Mouse (Mus musculus): ENCODE measurements around the gene Frs3.
"Not testable (repeated sequence)": the region's sequence is repeated elsewhere in the genome, so short reads cannot be mapped to it uniquely, and the experiment has no call there.

The Frs3 gene

DNA sequence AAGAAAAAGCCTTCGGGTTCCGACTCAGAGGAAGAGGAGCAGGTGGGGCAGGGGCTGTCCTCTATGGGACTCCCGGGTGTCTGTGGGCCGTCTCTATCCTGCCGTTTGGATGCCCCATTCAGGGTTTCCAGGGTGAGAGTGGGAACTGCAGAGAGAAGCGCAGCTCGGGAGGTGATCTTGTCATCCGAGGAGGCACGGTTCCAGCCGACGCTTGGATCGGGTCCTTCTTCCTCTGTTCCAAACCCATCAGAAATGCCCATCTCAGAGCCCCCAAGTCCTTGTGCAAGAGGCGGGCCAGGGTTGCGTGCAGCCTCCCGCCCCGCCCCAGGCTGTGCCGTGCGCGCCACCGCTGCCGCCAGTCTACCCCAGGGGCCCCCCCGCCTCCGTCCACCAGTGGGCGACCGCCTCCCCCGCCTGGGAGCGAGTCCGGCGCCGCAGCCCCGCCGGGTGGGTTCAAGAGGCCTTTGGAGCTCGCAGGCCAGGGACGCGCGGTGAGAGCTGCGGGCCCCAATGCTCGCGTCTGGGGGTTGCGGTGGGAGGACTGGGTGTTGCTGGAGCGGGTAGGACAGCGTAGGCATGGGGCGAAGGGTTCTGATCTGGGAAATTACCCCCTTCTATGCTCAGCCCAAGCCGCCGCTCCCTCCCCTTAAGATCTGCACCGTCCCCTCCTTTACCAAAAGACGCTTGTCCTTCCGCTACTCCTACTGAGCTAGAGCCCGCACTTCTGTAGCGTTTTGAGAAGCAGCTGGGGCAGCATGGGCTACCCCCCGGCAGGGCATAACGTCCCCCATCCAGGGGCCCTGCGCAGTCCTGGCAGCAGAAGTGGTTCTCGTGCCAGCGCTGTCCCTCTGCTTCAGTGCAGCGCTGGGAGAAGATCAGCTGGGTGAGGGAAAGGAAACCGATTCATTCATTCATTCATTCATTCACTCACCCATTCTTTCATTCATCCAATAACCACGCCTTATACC, at the start of gene Frs3:
Gene Frs3, plus strand, starts transcription at position 423 of the 968 bp plus-strand sequence.
- DNase-seq (ENCODE audit: low read depth, low spot score), result peak; percentile 46

DNA sequence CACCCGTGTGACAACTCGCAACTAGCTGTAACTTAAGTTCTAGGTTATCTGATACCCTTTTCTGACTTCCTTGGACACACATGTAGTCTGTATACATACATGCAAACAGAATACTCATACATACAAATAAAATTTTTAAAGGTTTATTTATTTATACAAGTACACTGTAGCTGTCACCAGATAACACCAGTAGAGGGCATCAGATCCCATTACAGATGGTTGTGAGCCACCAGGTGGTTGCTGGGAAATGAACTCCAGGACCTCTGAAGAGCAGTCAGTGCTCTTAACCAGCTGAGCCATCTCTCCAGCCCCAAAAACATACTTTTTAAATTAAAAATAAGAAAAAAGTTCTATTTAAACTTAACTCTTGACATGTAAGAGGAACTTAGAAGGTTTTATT, 45.8 kb upstream of the Frs3 start:
- no peak for DNase-seq (ENCODE audit: low read depth, low spot score)

DNA sequence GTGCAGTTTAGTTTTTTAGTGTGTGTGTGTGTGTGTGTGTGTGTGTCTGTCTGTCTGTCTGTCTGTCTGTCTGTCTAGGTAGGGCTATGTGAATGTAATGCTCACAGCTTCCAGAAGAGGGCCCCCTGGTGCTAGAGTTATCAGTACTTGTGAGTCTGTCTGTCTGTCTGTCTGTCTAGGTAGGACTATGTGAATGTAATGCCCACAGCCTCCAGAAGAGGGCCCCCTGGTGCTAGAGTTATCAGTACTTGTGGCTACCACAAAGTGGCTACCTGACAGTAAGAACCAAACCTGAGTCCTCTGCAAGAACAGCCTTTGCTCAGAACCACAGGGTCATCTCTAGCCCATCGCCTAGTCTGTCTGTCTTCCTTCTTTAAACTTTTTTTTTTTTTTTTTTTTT, 42.1 kb upstream of the Frs3 start:
- DNase-seq (ENCODE audit: low read depth, low spot score), result peak; percentile 38

DNA sequence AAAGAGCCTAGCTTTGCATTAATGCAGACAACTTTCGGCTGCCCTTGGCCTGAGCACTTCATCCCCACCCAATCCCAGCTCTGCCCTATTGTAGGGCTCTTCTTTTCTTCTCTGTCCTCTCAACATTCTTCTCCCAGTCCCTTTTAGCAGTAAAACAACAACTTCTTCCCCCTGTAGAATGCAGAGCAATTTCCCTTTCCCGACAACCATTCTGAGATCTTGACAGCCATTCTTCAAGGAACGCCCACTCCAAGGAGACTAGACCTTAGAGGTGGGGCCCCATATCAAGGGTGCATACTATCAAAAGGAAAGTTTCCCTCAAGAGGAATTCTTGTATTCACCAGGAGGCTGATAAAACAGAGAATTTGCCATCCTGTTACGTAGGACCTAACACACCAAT, 39.9 kb upstream of the Frs3 start:
- DNase-seq (ENCODE audit: low read depth, low spot score), result no peak

GRCm38 (mm10) chr17:47651953-47652352, 36.9 kb upstream of the Frs3 start:
- DNase-seq (ENCODE audit: low read depth, low spot score), result no peak

- not testable (repeated sequence) for DNase-seq (ENCODE audit: low read depth, low spot score)
Measured at GRCm38 (mm10) chr17:47654346-47654745, 34.5 kb upstream of the Frs3 start.

DNA sequence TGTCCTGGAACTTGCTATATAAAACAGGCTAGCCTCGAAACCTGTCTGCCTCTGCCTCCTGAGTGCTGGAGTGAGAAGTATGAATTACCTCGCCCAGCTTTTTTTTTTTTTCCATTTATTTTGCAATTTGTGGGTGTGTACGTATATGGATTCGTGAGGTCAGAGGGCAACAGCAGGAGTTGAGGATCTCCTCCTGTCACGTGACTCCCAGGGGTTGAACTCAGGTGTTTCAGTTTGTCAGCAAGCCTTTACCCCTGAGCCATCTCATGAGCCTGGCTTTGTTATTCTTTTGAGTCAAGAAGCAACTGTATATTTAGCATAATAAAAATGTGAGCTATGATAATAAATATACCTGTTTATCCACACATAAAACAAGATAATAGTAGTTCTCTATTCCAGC, 33.1 kb upstream of the Frs3 start:
- no peak for DNase-seq (ENCODE audit: low read depth, low spot score)

GRCm38 (mm10) chr17:47657901-47658300, 30.9 kb upstream of the Frs3 start:
- DNase-seq (ENCODE audit: low read depth, low spot score), result no peak

DNA sequence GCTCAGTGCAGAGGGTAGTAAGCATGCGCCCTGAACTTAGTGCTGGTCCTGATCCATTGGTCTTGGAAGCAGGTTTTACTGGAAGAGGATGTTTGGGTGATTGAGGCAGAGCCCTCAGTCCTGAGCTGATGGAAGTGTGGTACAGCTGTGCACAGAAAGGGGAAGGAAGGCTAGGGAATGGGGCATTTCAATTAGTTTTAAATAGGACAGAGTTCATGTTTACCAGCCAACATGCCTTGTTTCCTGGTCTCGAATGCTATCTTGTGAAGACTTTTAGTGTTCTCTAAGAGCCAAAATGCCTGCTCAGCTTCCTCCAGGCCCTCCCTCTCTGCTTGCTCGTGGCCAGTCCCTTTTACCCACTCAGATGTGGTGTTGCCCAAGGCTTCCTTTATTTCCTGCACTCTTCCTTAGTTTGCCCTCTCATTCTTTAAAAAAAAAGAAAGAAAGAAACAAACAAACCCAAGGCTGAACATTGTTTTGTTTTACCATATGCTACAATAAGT, 30.0 kb upstream of the Frs3 start:
- DNase-seq (ENCODE audit: low read depth, low spot score), result no peak

DNA sequence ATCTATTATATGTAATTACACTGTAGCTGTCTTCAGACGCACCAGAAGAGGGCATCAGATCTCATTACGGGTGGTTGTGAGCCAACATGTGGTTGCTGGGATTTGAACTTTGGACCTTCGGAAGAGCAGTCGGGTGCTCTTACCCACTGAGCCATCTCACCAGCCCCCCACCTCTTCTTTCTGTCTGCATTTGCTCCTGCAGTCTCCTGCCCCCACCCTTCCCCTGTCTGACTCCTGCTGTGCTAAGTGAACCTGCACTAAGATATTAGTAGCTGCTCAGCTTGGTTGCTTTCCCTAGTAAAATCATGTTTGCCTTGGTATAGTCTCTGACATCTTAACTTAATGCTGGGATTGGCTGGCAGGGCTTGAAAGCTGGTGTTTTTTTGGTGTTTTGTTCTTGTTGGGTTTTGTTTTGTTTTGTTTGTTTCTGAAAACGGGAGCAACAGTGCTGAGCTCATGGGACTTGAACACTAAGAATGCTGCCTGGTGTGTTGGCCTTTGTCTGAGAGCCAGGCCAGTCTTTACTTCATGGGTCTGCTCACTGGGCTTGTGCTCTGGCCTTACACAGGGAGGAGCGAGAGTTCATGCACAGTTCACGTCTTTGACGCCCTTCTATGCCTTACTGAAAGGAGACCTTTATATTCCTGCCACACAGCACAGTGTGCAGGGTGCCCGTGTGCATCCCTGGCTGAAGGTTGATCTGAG, 25.7 kb upstream of the Frs3 start:
- no peak for DNase-seq (ENCODE audit: low read depth, low spot score)

DNA sequence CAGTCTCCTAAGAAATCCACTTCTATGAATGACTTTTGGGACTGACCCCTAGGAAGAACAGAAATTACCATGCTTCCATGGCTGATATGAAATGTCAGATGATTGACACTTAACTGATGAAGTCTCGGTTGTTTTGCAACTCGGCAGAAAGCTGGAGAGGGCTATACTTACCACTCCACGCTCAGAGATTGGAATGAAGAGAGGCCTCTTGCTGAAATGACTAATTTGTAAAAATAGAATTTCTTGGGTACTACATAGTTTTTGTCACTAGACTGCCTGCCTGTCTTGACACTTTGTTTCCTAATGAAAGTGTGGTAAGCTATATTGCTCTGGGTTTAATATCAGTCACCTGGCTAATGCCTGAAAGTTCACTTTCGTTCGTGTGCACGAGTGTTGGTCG, 24.4 kb upstream of the Frs3 start:
- no peak for DNase-seq (ENCODE audit: low read depth, low spot score)

GRCm38 (mm10) chr17:47669166-47669565, 19.7 kb upstream of the Frs3 start:
- DNase-seq (ENCODE audit: low read depth, low spot score), result no peak

DNA sequence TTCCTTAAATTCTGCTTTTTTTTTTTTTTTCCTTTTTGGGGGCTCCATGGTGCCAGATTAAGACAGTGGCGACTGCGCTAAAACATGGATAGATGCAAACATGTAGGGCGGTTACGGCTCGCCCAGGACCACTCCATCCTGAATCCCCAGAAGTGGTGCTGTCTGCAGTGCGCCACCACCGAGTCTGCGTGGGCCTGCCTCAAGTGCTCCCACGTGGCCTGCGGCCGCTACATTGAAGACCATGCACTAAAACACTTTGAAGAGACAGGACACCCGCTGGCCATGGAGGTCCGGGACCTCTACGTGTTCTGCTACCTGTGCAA, 16.9 kb upstream of the Frs3 start:
- DNase-seq (ENCODE audit: low read depth, low spot score), result no peak

- DNase-seq (ENCODE audit: low read depth, low spot score), result peak; percentile 74
Measured at GRCm38 (mm10) chr17:47672311-47673111, 16.3 kb upstream of the Frs3 start.

DNA sequence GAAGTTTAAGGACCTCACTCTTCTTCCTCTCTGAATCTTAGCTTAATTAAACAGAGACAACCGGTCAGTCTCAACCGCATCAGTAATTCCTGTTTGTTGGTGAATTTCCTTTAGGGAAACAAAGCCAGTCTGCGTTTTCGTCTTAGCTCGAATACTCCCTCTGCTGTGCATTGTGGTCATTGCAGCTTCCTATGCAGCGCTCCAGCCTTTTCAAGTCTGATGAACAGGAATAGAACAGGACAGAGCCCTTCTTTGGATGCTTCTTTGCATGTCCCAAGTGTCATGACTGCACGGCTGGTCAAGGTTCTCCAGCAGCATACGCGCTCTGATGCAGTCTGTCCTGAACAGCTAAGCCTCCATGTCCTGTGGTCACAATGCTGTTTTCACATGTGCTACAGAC, 12.2 kb upstream of the Frs3 start:
- peak; percentile 78 for DNase-seq (ENCODE audit: low read depth, low spot score)

DNA sequence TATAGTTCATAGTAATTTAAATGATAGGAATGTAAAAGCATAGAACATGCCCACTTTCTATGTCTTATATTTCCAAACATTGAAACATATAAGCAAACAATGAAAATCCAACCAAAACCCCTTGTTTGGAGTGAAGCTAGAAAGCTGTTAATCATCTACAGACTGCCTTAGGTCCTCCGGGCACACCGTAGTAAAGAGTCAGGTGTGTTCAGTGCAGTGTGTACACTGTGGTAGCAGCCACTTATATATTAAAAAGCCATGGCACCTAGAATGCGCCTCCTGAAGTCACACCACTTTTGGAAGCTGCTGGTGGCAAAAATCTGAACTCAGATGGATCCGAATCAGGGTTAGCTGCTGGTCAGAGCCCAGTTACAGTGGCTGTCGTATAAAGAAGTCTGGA, 10.6 kb upstream of the Frs3 start:
- no peak for DNase-seq (ENCODE audit: low read depth, low spot score)

- DNase-seq (ENCODE audit: low read depth, low spot score), result no peak
Measured at GRCm38 (mm10) chr17:47678702-47679101, 10.1 kb upstream of the Frs3 start.

- no peak for DNase-seq (ENCODE audit: low read depth, low spot score)
Measured at GRCm38 (mm10) chr17:47682836-47683235, 6.0 kb upstream of the Frs3 start.

DNA sequence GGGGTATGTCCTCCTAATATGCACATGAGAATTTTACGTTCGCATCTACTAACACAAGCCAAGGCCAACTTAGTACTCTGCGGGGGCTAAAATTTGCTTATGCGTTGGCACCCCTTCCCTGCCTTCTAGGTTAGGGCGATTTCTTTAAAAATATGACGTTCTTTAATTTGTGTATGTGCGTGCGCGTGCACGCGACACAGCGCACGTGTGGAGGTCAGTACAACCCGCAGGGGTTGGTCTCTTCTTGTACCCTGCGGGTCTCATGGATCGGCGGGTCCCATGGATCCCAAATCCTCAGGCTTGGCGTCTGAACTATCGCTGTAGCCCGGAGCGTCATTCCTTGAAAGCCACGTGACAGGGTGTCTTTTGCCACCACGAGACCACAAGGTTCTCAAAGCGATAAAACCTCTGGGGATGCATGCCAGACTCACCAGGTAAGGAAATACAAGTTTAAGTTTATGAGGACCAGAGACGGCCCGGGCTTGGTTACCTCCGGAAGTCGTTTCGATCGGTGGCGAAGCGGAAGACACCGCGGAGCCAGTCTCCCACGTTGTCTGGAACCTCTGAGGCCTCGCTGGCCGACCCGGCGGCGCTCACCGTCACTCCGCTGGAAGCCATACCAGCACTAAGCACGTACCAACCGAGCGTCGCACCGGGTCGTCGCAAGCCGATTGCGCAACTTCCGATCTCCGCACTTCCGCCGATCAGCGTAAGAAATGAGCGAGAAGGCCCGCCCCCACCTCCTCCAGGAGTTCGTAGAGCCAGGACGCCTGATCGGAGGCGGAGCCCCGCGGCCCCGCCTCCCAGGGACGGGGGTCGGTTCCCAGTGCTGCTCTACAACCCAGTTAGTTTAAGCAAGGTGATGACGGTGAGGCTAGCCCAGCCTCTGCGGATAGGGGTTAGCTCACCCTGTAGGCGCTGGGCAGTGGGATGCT, 1.2 kb upstream of the Frs3 start:
- peak; percentile 94 for DNase-seq (ENCODE audit: low read depth, low spot score)

GRCm38 (mm10) chr17:47688344-47688607, 554 bp upstream of the Frs3 start, which contains the start of gene Tomm6:
Gene Tomm6 (minus strand): TSS chr17:47688386.
- DNase-seq (ENCODE audit: low read depth, low spot score), result no peak

- DNase-seq (ENCODE audit: low read depth, low spot score), result no peak
Measured at GRCm38 (mm10) chr17:47689894-47690293, 1.1 kb downstream of the Frs3 start.
